Mouse (Mus musculus) frontal cortex, postnatal 10 days (tissue): Measurements from ENCODE around the gene Hagh.

Experiments
- DNase-seq, 2 experiments: peaks; one replicate each; pipeline ENCODE4 v3.0.0; 2022; ENCODE audit warnings: low spot score in 2 of 2, mixed read lengths in 1 of 2

Hagh gene

GRCm38 (mm10) chr17:24902671-24903474 is 62.9 kb downstream of the Hagh start:
- DNase-seq: no peak

- DNase-seq: no peak
Measured at GRCm38 (mm10) chr17:24903767-24904166, 63.8 kb downstream of the Hagh start.

DNA sequence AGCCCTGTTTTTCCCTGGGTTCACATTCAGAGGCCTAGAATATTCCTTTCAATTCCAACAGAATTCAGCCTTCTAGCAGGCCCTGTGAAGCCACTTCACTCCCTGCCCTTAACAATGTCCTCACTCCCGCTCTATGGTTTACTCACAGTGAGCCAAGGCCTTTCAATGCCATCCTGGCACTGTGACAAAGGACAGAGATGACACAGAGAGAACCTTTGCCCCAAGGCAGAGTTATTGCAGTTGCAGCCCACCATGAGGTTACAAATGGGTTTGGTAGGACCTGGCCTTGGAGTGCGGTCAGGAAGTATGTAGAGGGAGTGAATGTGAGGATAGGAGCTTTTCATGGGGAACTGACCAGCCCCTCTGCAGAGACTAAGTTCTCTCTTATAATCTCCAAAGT is 67.6 kb downstream of the Hagh start:
- no peak for DNase-seq

- no peak for DNase-seq
Measured at GRCm38 (mm10) chr17:24913984-24914383, 74.0 kb downstream of the Hagh start.
